Mouse (Mus musculus): ENCODE data around the gene H2-T22. TPM values are rescaled to one million over a fixed set of nuclear protein-coding genes. Genes with fewer than 3 reads are reported as not detected.
"Not testable (repeated sequence)": the region's sequence is repeated elsewhere in the genome, so short reads cannot be mapped to it uniquely, and the experiment has no call there.

H2-T22 gene
- 7.1 and 7.9 TPM in 2 replicates for polyA plus RNA-seq (2015; fragmentation: Nextera tagmentation; extraction: Ambion mirVana)

GRCm38 (mm10) chr17:36042610-36043169 is at the start of gene H2-T22, which contains the start of gene Gm6034:
TSS of gene H2-T22 (minus strand) at chr17:36042747.
TSS of gene Gm6034 (plus strand) at chr17:36042961.
- not testable (repeated sequence) for H3K36me3 ChIP-seq; H3K27ac ChIP-seq (replicated peaks); H3K4me1 ChIP-seq (replicated peaks); H3K9me3 ChIP-seq; H3K27me3 ChIP-seq
- ATAC-seq (ENCODE audit: low read depth), result peak; percentile 96
- H3K9ac ChIP-seq, result peak within 1 kb of the TSS; percentile 67
- peak within 1 kb of the TSS; percentile 40 for H3K4me3 ChIP-seq
- peak within 1 kb of the TSS; percentile 72 for H3K4me2 ChIP-seq
- 2% methylated on average over 12 of the region's 12 CpGs for WGBS

- H3K4me3 ChIP-seq; H3K4me1 ChIP-seq (replicated peaks); H3K9ac ChIP-seq; H3K36me3 ChIP-seq; H3K27me3 ChIP-seq; ATAC-seq (ENCODE audit: low read depth); H3K27ac ChIP-seq (replicated peaks); H3K9me3 ChIP-seq; H3K4me2 ChIP-seq: not testable (repeated sequence)
- no CpG with 5 or more reads among the region's 2 CpGs for WGBS
These were observed 49.4 kb upstream of the H2-T22 start for GRCm38 (mm10) chr17:36091933-36092332.

GRCm38 (mm10) chr17:36085976-36086375 is 43.4 kb upstream of the H2-T22 start:
- H3K27me3 ChIP-seq, result peaks cover 37% of the 10 kb centered on the region
- not testable (repeated sequence) for H3K4me3 ChIP-seq; H3K36me3 ChIP-seq; H3K9me3 ChIP-seq; H3K9ac ChIP-seq; ATAC-seq (ENCODE audit: low read depth); H3K27ac ChIP-seq (replicated peaks); H3K4me2 ChIP-seq
- H3K4me1 ChIP-seq (replicated peaks), result peaks cover 14% of the 10 kb centered on the region
- 70% methylated on average over 1 of the region's 1 CpGs for WGBS

GRCm38 (mm10) chr17:36083870-36084451 is 41.4 kb upstream of the H2-T22 start:
- peak overlapping the region; percentile 49 for H3K4me3 ChIP-seq
- H3K36me3 ChIP-seq, result no peaks in the 10 kb centered on the region
- H3K4me1 ChIP-seq (replicated peaks), result peaks cover 14% of the 10 kb centered on the region
- H3K9me3 ChIP-seq, result no peaks in the 10 kb centered on the region
- no peak overlapping the region for H3K27ac ChIP-seq (replicated peaks)
- ATAC-seq (ENCODE audit: low read depth), result peak; percentile 59
- 1% methylated on average over 39 of the region's 42 CpGs for WGBS
- peak overlapping the region; percentile 70 for H3K9ac ChIP-seq
- H3K27me3 ChIP-seq, result peaks cover 37% of the 10 kb centered on the region
- peak overlapping the region; percentile 97 for H3K4me2 ChIP-seq

GRCm38 (mm10) chr17:36083266-36083869 is 40.8 kb upstream of the H2-T22 start:
- H3K4me1 ChIP-seq (replicated peaks), result peaks cover 14% of the 10 kb centered on the region
- peak overlapping the region; percentile 97 for H3K4me2 ChIP-seq
- peak; percentile 78 for ATAC-seq (ENCODE audit: low read depth)
- WGBS, result under 1% methylated on average over 46 of the region's 46 CpGs
- peak overlapping the region; percentile 70 for H3K9ac ChIP-seq
- H3K9me3 ChIP-seq, result no peaks in the 10 kb centered on the region
- peak overlapping the region; percentile 49 for H3K4me3 ChIP-seq
- no peak overlapping the region for H3K27ac ChIP-seq (replicated peaks)
- H3K27me3 ChIP-seq, result peaks cover 37% of the 10 kb centered on the region
- H3K36me3 ChIP-seq, result no peaks in the 10 kb centered on the region

- not testable (repeated sequence) for H3K9me3 ChIP-seq; ATAC-seq (ENCODE audit: low read depth); H3K27ac ChIP-seq (replicated peaks); H3K36me3 ChIP-seq
- WGBS, result 37% methylated on average over 6 of the region's 6 CpGs
- H3K4me2 ChIP-seq, result peak overlapping the region; percentile 97
- H3K9ac ChIP-seq, result peak overlapping the region; percentile 70; the same call in 1 of the 2 replicates
- peaks cover 14% of the 10 kb centered on the region for H3K4me1 ChIP-seq (replicated peaks)
- peaks cover 37% of the 10 kb centered on the region for H3K27me3 ChIP-seq
- peak overlapping the region; percentile 49 for H3K4me3 ChIP-seq
These were observed 40.1 kb upstream of the H2-T22 start for GRCm38 (mm10) chr17:36082519-36083232.

- not testable (repeated sequence) for H3K9ac ChIP-seq; H3K36me3 ChIP-seq; H3K27ac ChIP-seq (replicated peaks); H3K9me3 ChIP-seq; H3K4me3 ChIP-seq; H3K4me2 ChIP-seq; ATAC-seq (ENCODE audit: low read depth)
- peaks cover 14% of the 10 kb centered on the region for H3K4me1 ChIP-seq (replicated peaks)
- peaks cover 37% of the 10 kb centered on the region for H3K27me3 ChIP-seq
These were observed 39.4 kb upstream of the H2-T22 start for GRCm38 (mm10) chr17:36081901-36082300.

GRCm38 (mm10) chr17:36060829-36061228 is 18.3 kb upstream of the H2-T22 start:
- Histone ChIP-seq H3K9ac (no peak overlapping the region), H3K4me2 (no peak overlapping the region), H3K4me3 (no peak overlapping the region), H3K9me3 (no peaks in the 10 kb centered on the region), H3K27ac (replicated peaks) (no peak overlapping the region), H3K27me3 (no peaks in the 10 kb centered on the region), H3K36me3 (no peaks in the 10 kb centered on the region), H3K4me1 (replicated peaks) (no peaks in the 10 kb centered on the region)
- 34% methylated on average over 2 of the region's 2 CpGs for WGBS
- ATAC-seq (ENCODE audit: low read depth), result no peak

GRCm38 (mm10) chr17:36058362-36058761 is 15.8 kb upstream of the H2-T22 start, which contains the start of gene Gm11127:
TSS of gene Gm11127 (minus strand) at chr17:36058371.
- WGBS, result 73% methylated on average over 1 of the region's 1 CpGs
- H3K27me3 ChIP-seq; H3K4me1 ChIP-seq (replicated peaks); H3K4me2 ChIP-seq; H3K27ac ChIP-seq (replicated peaks); ATAC-seq (ENCODE audit: low read depth); H3K36me3 ChIP-seq; H3K9ac ChIP-seq; H3K4me3 ChIP-seq; H3K9me3 ChIP-seq: not testable (repeated sequence)

- not testable (repeated sequence) for H3K27ac ChIP-seq (replicated peaks); H3K4me3 ChIP-seq; ATAC-seq (ENCODE audit: low read depth); H3K27me3 ChIP-seq; H3K4me2 ChIP-seq; H3K4me1 ChIP-seq (replicated peaks); H3K36me3 ChIP-seq; H3K9me3 ChIP-seq; H3K9ac ChIP-seq
- 91% methylated on average over 24 of the region's 25 CpGs for WGBS
These were observed 15.4 kb upstream of the H2-T22 start for GRCm38 (mm10) chr17:36057927-36058326.

- Histone ChIP-seq H3K36me3 (no peaks in the 10 kb centered on the region), H3K9me3 (no peaks in the 10 kb centered on the region), H3K4me1 (replicated peaks) (peaks cover 5% of the 10 kb centered on the region), H3K27ac (replicated peaks) (no peak overlapping the region), H3K4me2 (peak overlapping the region; percentile 72), H3K9ac (0 out of 2 replicates have a peak overlapping the region, but pooled peaks have one; percentile 45), H3K4me3 (peak overlapping the region; percentile 40; the same call in 1 of the 2 replicates), H3K27me3 (0 out of 2 replicates have a peak, but pooled peaks cover 3% of the 10 kb centered on the region)
- no peak for ATAC-seq (ENCODE audit: low read depth)
- WGBS, result 89% methylated on average over 3 of the region's 3 CpGs
These were observed 739 bp upstream of the H2-T22 start for GRCm38 (mm10) chr17:36043286-36043685.

- H3K4me2 ChIP-seq, result peak overlapping the region; percentile 72
- not testable (repeated sequence) for H3K9me3 ChIP-seq; H3K27ac ChIP-seq (replicated peaks); H3K27me3 ChIP-seq; H3K4me1 ChIP-seq (replicated peaks); H3K36me3 ChIP-seq
- H3K4me3 ChIP-seq, result peak overlapping the region; percentile 40
- under 1% methylated on average over 19 of the region's 19 CpGs for WGBS
- H3K9ac ChIP-seq, result peak overlapping the region; percentile 67
- ATAC-seq (ENCODE audit: low read depth), result peak; percentile 81
These were observed 492 bp downstream of the H2-T22 start for GRCm38 (mm10) chr17:36042055-36042454.
